Mouse (Mus musculus) urinary bladder, postnatal 10 days (tissue): ENCODE measurements around the gene Lonp2.

ENCODE experiments used
- DNase-seq: peaks from one replicate; pipeline ENCODE4 v3.0.0; 2022; ENCODE audit warnings: low spot score

The Lonp2 gene

GRCm38 (mm10) chr8:86713407-86714188 is 89.8 kb downstream of the Lonp2 start:
- no peak for DNase-seq

DNA sequence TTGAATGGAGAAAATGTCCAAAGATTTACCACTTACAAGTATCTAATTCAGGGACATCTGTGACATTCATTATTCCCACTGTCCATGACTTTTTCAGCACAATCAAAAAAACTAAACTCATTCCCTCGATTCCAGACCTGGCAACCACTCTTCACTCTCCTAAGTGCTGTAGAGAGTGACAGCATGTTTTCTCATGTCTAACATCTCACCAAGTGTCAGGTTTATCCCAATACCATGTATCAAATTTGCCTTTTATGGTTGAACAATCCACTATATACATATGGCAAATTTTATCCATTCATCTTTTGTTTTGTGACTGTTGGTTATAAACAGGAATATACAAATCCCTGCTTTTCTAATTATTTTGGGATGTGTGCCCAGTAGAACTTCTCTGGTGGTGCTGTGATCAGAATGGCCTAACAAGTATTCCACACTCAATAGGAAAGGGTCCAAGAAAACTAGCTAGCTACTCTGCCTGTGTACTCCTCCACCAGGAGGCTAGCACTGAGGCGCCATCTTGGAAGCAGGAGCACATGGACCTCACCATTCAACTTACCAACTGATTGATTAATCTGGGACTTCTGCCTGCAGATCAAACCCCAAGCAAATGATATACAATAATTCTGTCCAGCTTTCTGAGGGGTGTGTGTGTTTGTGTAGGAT is 94.6 kb downstream of the Lonp2 start:
- DNase-seq = no peak

GRCm38 (mm10) chr8:86719368-86719767 is 95.5 kb downstream of the Lonp2 start:
- DNase-seq = no peak

DNA sequence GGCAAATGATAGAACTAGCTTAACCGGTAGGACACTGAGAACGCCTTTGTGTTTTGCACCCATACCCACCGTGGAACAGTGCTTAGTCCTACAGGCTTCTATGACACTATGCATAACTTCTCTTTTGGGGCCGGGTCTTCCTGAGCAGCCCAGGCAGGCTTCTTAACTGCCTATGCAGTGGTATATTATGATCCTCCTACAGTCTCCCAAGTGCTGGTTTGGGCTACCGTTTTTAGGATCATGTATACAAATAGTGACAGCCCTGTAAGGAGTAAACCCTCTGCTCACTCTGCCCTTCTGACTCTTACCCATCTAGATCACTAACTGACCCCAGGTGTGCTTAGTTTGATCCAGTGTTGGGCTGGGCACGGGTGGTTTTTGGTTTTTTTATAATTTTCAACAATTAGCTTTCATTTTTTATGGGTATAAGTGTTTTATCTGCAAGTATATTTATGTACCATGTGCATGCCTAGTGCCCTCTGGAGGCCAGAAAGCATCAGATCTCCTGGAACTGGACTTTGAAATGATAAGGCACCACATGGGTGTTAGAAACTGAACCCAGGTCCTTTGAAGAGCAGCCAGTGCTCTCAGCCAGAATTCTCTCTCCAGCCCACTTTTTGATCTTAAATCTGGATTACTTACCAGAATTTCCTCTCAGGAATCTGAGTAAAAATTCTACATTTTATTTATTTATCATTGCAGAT is 97.1 kb downstream of the Lonp2 start:
- DNase-seq = no peak

DNA sequence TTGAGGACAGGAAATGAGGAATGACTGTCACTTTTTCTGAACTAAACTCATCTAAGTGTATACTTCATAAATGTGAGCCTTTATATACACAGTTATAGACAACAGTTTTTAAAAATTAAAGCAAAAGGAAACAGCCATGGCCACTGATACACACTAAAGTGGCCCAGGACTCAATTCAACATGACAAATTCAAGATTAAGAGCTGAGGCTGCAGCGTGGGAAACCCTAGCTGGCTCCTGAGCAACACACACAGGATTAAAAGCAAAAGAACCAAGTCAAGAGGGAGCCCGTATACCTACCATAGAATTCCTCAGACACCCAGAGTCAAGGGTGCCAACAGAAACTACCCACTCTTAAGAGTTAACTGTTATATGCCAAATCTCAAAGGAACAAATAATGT is 97.6 kb downstream of the Lonp2 start:
- DNase-seq = no peak

GRCm38 (mm10) chr8:86726959-86727358 is 103.1 kb downstream of the Lonp2 start:
- DNase-seq = no peak

GRCm38 (mm10) chr8:86728224-86728950 is 104.5 kb downstream of the Lonp2 start:
- no peak for DNase-seq

DNA sequence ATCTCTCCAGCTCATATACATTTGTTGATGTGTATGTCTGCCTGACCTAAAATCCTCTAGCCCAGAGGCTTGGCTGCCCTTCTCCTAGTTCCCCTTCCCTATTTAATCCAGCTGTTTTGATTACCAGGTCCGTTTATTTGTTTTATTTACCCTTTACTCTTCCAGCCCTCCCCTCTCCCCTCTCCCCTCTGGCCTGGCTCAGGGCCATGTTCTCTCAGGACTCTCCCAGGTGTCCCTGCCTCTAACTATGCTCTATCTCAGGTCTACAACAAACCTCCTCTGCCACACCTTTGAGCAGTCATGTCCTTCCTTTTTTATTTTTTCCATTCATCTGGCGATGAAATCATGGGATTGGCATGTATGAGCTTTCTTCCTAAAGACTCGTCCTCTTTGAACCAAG is 106.5 kb downstream of the Lonp2 start:
- no peak for DNase-seq

GRCm38 (mm10) chr8:86730860-86731259 is 107.0 kb downstream of the Lonp2 start:
- no peak for DNase-seq

- DNase-seq = no peak
These were observed 110.3 kb downstream of the Lonp2 start for GRCm38 (mm10) chr8:86734171-86734570.

GRCm38 (mm10) chr8:86734954-86735353 is 111.1 kb downstream of the Lonp2 start:
- no peak for DNase-seq

GRCm38 (mm10) chr8:86735446-86736111 is 111.7 kb downstream of the Lonp2 start:
- no peak for DNase-seq

DNA sequence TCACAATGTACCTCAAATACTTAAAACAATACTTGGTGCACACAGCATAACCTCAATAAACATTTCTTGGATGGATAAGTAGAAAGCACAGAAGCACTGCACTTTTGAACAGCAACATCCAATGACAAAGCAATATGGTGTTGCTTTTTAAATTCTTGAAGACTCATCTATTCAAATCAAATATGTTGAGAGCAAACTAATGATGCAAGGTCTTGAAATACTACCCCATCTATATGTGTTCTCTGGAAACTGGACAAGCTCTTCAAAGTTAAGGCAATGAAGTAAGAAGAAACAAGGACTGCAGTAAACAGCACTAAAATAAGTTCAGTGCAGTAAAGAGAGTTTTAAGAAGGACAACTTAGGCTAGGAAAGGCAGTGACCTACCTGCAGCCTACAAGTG is 117.1 kb downstream of the Lonp2 start:
- DNase-seq = no peak

GRCm38 (mm10) chr8:86741627-86742026 is 117.8 kb downstream of the Lonp2 start:
- DNase-seq = no peak

GRCm38 (mm10) chr8:86742605-86743345 is 118.9 kb downstream of the Lonp2 start:
- no peak for DNase-seq

- no peak for DNase-seq
These were observed 120.7 kb downstream of the Lonp2 start for GRCm38 (mm10) chr8:86744313-86745220.

DNA sequence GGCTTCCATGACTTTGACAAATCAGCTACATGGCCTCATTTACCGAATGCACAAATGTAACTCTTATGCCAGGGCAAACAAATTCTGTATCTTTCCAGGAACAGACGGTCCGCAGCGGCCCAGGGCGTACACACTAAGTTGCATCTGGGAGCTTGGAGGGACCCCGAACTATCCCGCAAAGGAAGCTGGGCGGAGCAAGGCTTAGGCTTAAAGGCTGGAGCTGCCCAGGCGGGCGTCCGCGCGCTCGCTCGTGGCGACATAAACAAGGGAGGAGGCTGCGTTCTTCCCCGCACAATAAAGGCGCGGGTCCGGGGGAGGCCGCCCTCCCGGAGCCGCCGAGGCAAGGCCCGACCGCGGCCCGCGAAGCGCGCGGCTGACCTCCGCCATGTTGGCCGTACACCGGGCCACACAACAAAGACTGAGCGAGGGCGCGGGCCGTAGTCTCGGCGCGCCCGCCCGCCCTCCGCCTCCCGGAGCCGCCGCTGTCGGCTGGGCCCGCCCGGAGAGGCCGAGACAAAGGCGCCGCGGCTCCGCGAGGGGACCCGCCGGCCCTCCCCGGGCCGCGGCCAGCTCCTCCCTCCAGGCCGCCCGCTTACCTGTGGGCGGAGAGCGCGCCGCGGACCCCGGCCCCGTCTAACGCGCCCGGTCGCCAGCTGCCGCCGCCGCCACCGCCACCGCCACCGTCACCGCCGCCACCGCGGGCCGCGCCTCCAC is 121.5 kb downstream of the Lonp2 start, which contains the start of the genes Gm10638 and Siah1a:
Gene Gm10638, plus strand, starts transcription at position 479 of the 714 bp plus-strand sequence.
Gene Siah1a, minus strand, starts transcription at position 714 of the 714 bp plus-strand sequence.
- no peak for DNase-seq

DNA sequence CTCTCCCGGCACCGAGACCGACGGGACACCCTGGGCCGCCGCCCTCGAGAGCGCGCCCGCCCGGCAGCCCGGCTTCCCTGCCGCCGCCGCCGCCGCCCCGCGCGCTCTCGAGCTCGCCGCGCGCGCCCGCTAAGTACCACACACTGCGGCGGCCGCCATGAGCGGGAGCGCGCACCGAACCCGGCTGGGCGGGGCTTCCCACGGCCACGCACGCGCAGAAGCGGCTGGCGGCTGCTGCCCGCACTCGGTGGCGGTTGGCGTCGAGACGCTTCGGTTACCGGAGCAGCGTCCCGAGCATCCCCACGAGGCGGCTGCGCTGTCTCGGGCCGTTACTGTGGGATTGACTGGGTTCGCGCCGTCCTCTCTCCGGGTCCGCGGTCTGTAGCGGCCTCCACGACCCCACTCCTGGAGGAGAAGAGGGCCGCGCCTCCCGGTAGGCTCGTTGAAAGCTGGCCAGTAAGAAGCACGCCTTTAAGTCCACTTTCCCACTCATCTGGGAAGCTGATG is 122.1 kb downstream of the Lonp2 start:
- DNase-seq = peak; percentile 77

DNA sequence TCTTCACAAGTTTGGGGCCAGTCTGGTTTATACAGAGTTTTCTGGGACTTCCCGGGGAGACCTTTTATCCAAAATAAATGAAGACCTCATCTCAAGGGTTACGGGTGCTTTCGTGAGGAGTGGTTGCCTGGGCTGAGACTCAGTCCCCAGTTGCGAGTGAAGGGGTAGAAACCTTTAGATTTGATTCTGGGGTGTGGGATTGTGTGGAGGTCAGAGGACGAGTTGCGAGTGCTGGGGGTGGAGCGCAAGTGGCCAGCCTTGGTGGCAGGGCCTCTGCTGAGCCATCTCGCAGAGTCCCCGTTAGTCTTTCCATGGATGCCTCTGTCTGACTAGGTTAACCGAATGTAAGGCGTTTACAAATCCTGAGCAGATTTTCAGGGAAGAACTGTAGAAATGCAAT is 122.7 kb downstream of the Lonp2 start:
- no peak for DNase-seq
